Mouse (Mus musculus) midbrain, embryonic 14.5 days (tissue): ENCODE measurements around the gene Pik3cb. TPM values are rescaled to one million over a fixed set of nuclear protein-coding genes. Genes with fewer than 3 reads are reported as not detected.

Source experiments
- ATAC-seq: fragments of 200-750 bp; cut with Nextera tagmentation; 2 replicates; pipeline ENCODE4 v1.8.0; 2017; ENCODE audit warnings: moderate number of reproducible peaks, moderate library complexity; ENCODE audit not compliant: low FRiP score, low TSS enrichment
- DNase-seq: peaks from one replicate; pipeline ENCODE4 v3.0.0-alpha.2; 2015
- H3K27ac ChIP-seq: fragments of 300-500 bp; sonication (generic); replicated peaks from 2 replicates; pipeline ENCODE4 v1.5.1; 2014; ENCODE audit warnings: mild to moderate bottlenecking, low read depth, low read length, moderate library complexity
- H3K27me3 ChIP-seq: fragments of 300-500 bp; sonication (generic); 2 replicates; pipeline ENCODE4 v1.6.1; 2014; ENCODE audit warnings: low read length, control low read depth, mixed read lengths; ENCODE audit not compliant: control insufficient read depth, insufficient read depth
- H3K36me3 ChIP-seq: fragments of 300-500 bp; sonication (generic); 2 replicates; pipeline ENCODE4 v1.6.1; 2014; ENCODE audit warnings: low read length, control low read depth; ENCODE audit not compliant: control insufficient read depth, insufficient read depth
- H3K4me1 ChIP-seq: fragments of 300-500 bp; sonication (generic); 2 replicates; pipeline ENCODE4 v1.6.1; 2014; ENCODE audit warnings: mild to moderate bottlenecking, antibody characterized with exemption, low read length, control low read depth; ENCODE audit not compliant: control insufficient read depth, insufficient read depth
- H3K4me2 ChIP-seq: fragments of 300-500 bp; sonication (generic); 2 replicates; pipeline ENCODE4 v1.6.1; 2014; ENCODE audit warnings: mild to moderate bottlenecking, low read length, moderate library complexity
- H3K4me3 ChIP-seq: fragments of 300-500 bp; sonication (generic); replicated peaks from 2 replicates; pipeline ENCODE4 v1.5.1; 2014; ENCODE audit warnings: low read depth, low read length
- H3K9ac ChIP-seq: fragments of 300-500 bp; sonication (generic); replicated peaks from 2 replicates; pipeline ENCODE4 v1.6.1; 2014; ENCODE audit warnings: mild to moderate bottlenecking, low read length, moderate library complexity
- H3K9me3 ChIP-seq: fragments of 300-500 bp; sonication (generic); 2 replicates; pipeline ENCODE4 v1.6.1; 2016; ENCODE audit warnings: low read length, control low read depth, mixed read lengths; ENCODE audit not compliant: control insufficient read depth
- WGBS: fragments of 180-500 bp; shearing (Covaris S2); extraction: QIAGEN DNeasy Blood & Tissue Kit; methylation state at CpG from one replicate; pipeline ENCODE4 v1.1.7; 2014; 5-methylcytosine and 5-hydroxymethylcytosine counted together
- polyA plus RNA-seq: library from polyadenylated mRNA; unstranded; fragments of >200 nt; fragmentation: Nextera tagmentation; extraction: Ambion mirVana; gene quantifications from 2 replicates; pipeline ENCODE4 v1.2.1, GENCODE M21; 2014

Pik3cb gene
- polyA plus RNA-seq, 1 experiment from 2014 or later = 4.7 TPM

GRCm38 (mm10) chr9:99109585-99109984, 30.8 kb downstream of the Pik3cb start:
- H3K4me2 ChIP-seq = no peak overlapping the region
- 0 out of 2 replicates have a peak, but pooled peaks cover 3% of the 10 kb centered on the region for H3K36me3 ChIP-seq
- H3K4me1 ChIP-seq = peaks cover 3% of the 10 kb centered on the region; the same call in 1 of the 2 replicates
- ATAC-seq (no peak), DNase-seq (no peak)
- no peak overlapping the region for H3K27ac ChIP-seq
- no peak overlapping the region for H3K4me3 ChIP-seq
- 80% methylated on average over 3 of the region's 3 CpGs for WGBS
- peaks cover 6% of the 10 kb centered on the region for H3K9me3 ChIP-seq
- H3K9ac ChIP-seq = no peak overlapping the region
- H3K27me3 ChIP-seq = no peaks in the 10 kb centered on the region

GRCm38 (mm10) chr9:99104449-99104848, 36.0 kb downstream of the Pik3cb start:
- Histone ChIP-seq H3K36me3 (0 out of 2 replicates have a peak, but pooled peaks cover 7% of the 10 kb centered on the region), H3K9ac (no peak overlapping the region), H3K27me3 (no peaks in the 10 kb centered on the region), H3K4me1 (no peaks in the 10 kb centered on the region), H3K4me3 (no peak overlapping the region), H3K27ac (no peak overlapping the region), H3K4me2 (no peak overlapping the region), H3K9me3 (peaks cover 6% of the 10 kb centered on the region)
- ATAC-seq (no peak), DNase-seq (no peak)
- WGBS = 95% methylated on average over 2 of the region's 2 CpGs

- peaks cover 6% of the 10 kb centered on the region for H3K9me3 ChIP-seq
- no peak overlapping the region for H3K9ac ChIP-seq
- no peak overlapping the region for H3K27ac ChIP-seq
- H3K4me1 ChIP-seq = no peaks in the 10 kb centered on the region
- H3K4me2 ChIP-seq = no peak overlapping the region
- ATAC-seq (no peak), DNase-seq (no peak)
- 0 out of 2 replicates have a peak, but pooled peaks cover 7% of the 10 kb centered on the region for H3K36me3 ChIP-seq
- H3K4me3 ChIP-seq = no peak overlapping the region
- no peaks in the 10 kb centered on the region for H3K27me3 ChIP-seq
- WGBS = 82% methylated on average over 3 of the region's 3 CpGs
These were observed 36.6 kb downstream of the Pik3cb start for GRCm38 (mm10) chr9:99103865-99104264.

GRCm38 (mm10) chr9:99098482-99099129, 41.8 kb downstream of the Pik3cb start:
- 81% methylated on average over 11 of the region's 11 CpGs for WGBS

GRCm38 (mm10) chr9:99097668-99098067, 42.8 kb downstream of the Pik3cb start:
- no peak for ATAC-seq
- 76% methylated on average over 1 of the region's 1 CpGs for WGBS

More at GRCm38 (mm10) chr9:99098482-99099129, 41.8 kb downstream of the Pik3cb start:
- H3K4me1 ChIP-seq = no peaks in the 10 kb centered on the region
- ATAC-seq (no peak), DNase-seq (no peak)
- no peak overlapping the region for H3K4me2 ChIP-seq
- 0 out of 2 replicates have a peak, but pooled peaks cover 4% of the 10 kb centered on the region for H3K36me3 ChIP-seq
- no peaks in the 10 kb centered on the region for H3K27me3 ChIP-seq
- no peak overlapping the region for H3K4me3 ChIP-seq
- no peak overlapping the region for H3K9ac ChIP-seq
- no peaks in the 10 kb centered on the region for H3K9me3 ChIP-seq
- H3K27ac ChIP-seq = no peak overlapping the region

GRCm38 (mm10) chr9:99095192-99095591, 45.2 kb downstream of the Pik3cb start:
- DNase-seq (no peak), ATAC-seq (no peak)
- Histone ChIP-seq H3K9me3 (no peaks in the 10 kb centered on the region), H3K4me2 (no peak overlapping the region), H3K36me3 (0 out of 2 replicates have a peak, but pooled peaks cover 3% of the 10 kb centered on the region), H3K4me3 (no peak overlapping the region), H3K9ac (no peak overlapping the region), H3K27ac (no peak overlapping the region), H3K4me1 (no peaks in the 10 kb centered on the region), H3K27me3 (no peaks in the 10 kb centered on the region)
- 92% methylated on average over 7 of the region's 7 CpGs for WGBS

More at GRCm38 (mm10) chr9:99097668-99098067, 42.8 kb downstream of the Pik3cb start:
- Histone ChIP-seq H3K4me3 (no peak overlapping the region), H3K36me3 (0 out of 2 replicates have a peak, but pooled peaks cover 7% of the 10 kb centered on the region), H3K27ac (no peak overlapping the region), H3K4me1 (no peaks in the 10 kb centered on the region), H3K9me3 (no peaks in the 10 kb centered on the region), H3K9ac (no peak overlapping the region), H3K4me2 (no peak overlapping the region), H3K27me3 (no peaks in the 10 kb centered on the region)
- no peak for DNase-seq

GRCm38 (mm10) chr9:99090546-99090945, 49.9 kb downstream of the Pik3cb start:
- H3K4me1 ChIP-seq = no peaks in the 10 kb centered on the region
- no peak for ATAC-seq

GRCm38 (mm10) chr9:99089904-99090303, 50.5 kb downstream of the Pik3cb start:
- Histone ChIP-seq H3K9ac (no peak overlapping the region), H3K9me3 (no peaks in the 10 kb centered on the region), H3K36me3 (0 out of 2 replicates have a peak, but pooled peaks cover 6% of the 10 kb centered on the region), H3K27ac (no peak overlapping the region), H3K4me2 (no peak overlapping the region), H3K4me3 (no peak overlapping the region), H3K4me1 (no peaks in the 10 kb centered on the region), H3K27me3 (no peaks in the 10 kb centered on the region)
- WGBS = 93% methylated on average over 4 of the region's 4 CpGs
- DNase-seq = no peak
- ATAC-seq = no peak

More at GRCm38 (mm10) chr9:99090546-99090945, 49.9 kb downstream of the Pik3cb start:
- Histone ChIP-seq H3K9ac (no peak overlapping the region), H3K9me3 (no peaks in the 10 kb centered on the region), H3K27me3 (no peaks in the 10 kb centered on the region), H3K36me3 (0 out of 2 replicates have a peak, but pooled peaks cover 6% of the 10 kb centered on the region), H3K27ac (no peak overlapping the region), H3K4me2 (no peak overlapping the region), H3K4me3 (no peak overlapping the region)
- DNase-seq = no peak
- WGBS = 89% methylated on average over 4 of the region's 4 CpGs

GRCm38 (mm10) chr9:99081718-99082117, 58.7 kb downstream of the Pik3cb start:
- ATAC-seq (no peak), DNase-seq (no peak)
- Histone ChIP-seq H3K9me3 (no peaks in the 10 kb centered on the region), H3K36me3 (0 out of 2 replicates have a peak, but pooled peaks cover 5% of the 10 kb centered on the region), H3K9ac (no peak overlapping the region), H3K4me3 (no peak overlapping the region), H3K27me3 (no peaks in the 10 kb centered on the region), H3K4me2 (no peak overlapping the region), H3K4me1 (no peaks in the 10 kb centered on the region), H3K27ac (no peak overlapping the region)
- 91% methylated on average over 5 of the region's 5 CpGs for WGBS
